Mouse (Mus musculus): ENCODE results near the gene Clec18a. TPM values are rescaled to one million over a fixed set of nuclear protein-coding genes. Genes with fewer than 3 reads are reported as not detected.

Clec18a gene
- polyA plus RNA-seq, 1 experiment from 2014 or later, result not detected

DNA sequence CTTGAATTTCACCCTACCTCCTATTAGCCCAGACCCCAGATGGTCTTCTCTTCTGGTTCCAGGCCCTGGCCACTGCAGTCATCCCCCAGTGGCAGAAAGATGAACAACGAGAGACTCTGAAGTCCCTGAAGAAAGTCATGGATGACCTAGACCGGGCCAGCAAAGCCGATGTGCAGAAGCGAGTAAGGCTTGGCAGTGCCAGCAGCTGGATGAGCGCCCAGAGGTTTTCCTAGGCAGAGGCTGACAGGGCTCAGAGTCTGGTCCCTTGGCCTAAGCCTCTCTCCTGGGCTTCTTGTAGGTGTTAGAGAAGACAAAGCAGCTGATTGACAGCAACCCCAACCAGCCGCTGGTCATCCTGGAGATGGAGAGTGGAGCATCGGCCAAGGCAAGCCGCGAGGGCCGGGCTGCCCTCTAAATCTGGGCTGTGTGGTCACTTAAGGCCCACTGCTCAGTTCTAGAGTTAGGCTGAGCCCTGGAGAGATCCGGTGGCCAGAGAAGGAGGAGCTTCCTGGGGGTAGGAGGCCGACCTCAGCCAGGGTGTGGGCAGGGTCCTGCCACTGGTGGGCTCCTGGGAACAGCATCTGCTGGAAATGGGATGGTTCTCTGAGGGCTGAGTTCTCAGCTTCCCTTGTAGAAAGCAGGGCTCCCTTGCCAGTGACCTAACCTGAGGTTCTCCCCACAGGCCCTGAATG is 38.3 kb downstream of the Clec18a start:
- Histone ChIP-seq H3K27ac (no peak overlapping the region), H3K9me3 (no peaks in the 10 kb centered on the region), H3K27me3 (ENCODE audit: insufficient read depth, poor library complexity, severe bottlenecking) (no peaks in the 10 kb centered on the region), H3K4me1 (peaks cover 25% of the 10 kb centered on the region), H3K4me3 (no peak overlapping the region; the same call in 1 of the 2 replicates), H3K36me3 (peaks cover 78% of the 10 kb centered on the region)
- DNase-seq (ENCODE audit: low spot score), result no peak
- 89% methylated on average over 12 of the region's 12 CpGs for WGBS

DNA sequence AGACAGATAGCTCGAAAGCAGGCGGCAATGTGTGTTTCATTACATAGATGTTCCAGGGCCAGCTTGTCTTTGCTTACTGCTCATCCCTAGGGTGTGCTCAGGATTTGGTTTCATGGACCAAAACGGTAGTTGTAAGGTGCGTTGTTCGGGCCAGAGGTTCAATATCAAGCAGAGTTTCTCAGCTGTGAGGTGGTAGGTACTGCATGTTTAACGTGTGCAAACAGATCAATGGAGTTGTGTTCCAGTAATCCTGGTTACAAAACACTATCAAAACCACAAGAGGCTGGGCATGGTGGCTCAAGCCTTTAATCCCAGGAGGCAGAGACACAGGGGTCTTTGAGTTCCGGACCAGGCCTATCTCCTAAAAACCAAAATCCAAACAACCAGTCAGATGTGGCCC is 43.1 kb downstream of the Clec18a start:
- H3K4me1 ChIP-seq, result no peaks in the 10 kb centered on the region
- no peaks in the 10 kb centered on the region for H3K9me3 ChIP-seq
- H3K27me3 ChIP-seq (ENCODE audit: insufficient read depth, poor library complexity, severe bottlenecking), result no peaks in the 10 kb centered on the region
- no peak for DNase-seq (ENCODE audit: low spot score)
- H3K36me3 ChIP-seq, result peaks cover 99% of the 10 kb centered on the region
- H3K4me3 ChIP-seq, result no peak overlapping the region
- WGBS, result 93% methylated on average over 7 of the region's 7 CpGs
- no peak overlapping the region for H3K27ac ChIP-seq

DNA sequence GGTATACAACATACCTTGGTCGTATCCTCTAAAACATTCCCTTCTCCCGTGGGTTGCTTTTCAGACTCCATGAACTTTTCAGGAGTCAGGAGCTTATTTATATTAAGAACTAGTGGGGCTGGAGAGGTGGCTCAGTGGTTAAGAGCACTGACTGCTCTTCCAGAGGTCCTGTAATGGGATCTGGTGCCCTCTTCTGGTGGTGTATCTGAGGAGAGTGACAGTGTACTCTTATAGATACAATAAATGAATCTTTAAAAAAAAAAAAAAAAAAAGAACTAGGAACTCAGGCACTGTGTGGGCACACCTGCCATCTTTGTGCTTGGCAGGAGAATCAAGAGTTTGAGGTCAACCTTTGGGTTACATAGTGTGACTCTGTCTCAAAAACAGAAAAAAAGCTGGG is 43.5 kb downstream of the Clec18a start:
- DNase-seq (ENCODE audit: low spot score), result no peak
- H3K27ac ChIP-seq, result no peak overlapping the region
- H3K9me3 ChIP-seq, result no peaks in the 10 kb centered on the region
- no peaks in the 10 kb centered on the region for H3K4me1 ChIP-seq
- no peak overlapping the region for H3K4me3 ChIP-seq
- 90% methylated on average over 2 of the region's 2 CpGs for WGBS
- H3K36me3 ChIP-seq, result peaks cover 99% of the 10 kb centered on the region
- no peaks in the 10 kb centered on the region for H3K27me3 ChIP-seq (ENCODE audit: insufficient read depth, poor library complexity, severe bottlenecking)

GRCm38 (mm10) chr8:111044003-111044734 is 48.1 kb downstream of the Clec18a start:
- no peak for DNase-seq (ENCODE audit: low spot score)
- Histone ChIP-seq H3K27me3 (ENCODE audit: insufficient read depth, poor library complexity, severe bottlenecking) (no peaks in the 10 kb centered on the region), H3K4me1 (no peaks in the 10 kb centered on the region), H3K27ac (no peak overlapping the region), H3K9me3 (no peaks in the 10 kb centered on the region), H3K36me3 (peaks cover 99% of the 10 kb centered on the region), H3K4me3 (no peak overlapping the region)
- WGBS, result 42% methylated on average over 2 of the region's 2 CpGs

GRCm38 (mm10) chr8:111042546-111042945 is 49.7 kb downstream of the Clec18a start:
- no peaks in the 10 kb centered on the region for H3K9me3 ChIP-seq
- WGBS, result 94% methylated on average over 19 of the region's 19 CpGs
- H3K36me3 ChIP-seq, result peaks cover 99% of the 10 kb centered on the region
- no peaks in the 10 kb centered on the region for H3K4me1 ChIP-seq
- no peaks in the 10 kb centered on the region for H3K27me3 ChIP-seq (ENCODE audit: insufficient read depth, poor library complexity, severe bottlenecking)
- H3K4me3 ChIP-seq, result no peak overlapping the region
- H3K27ac ChIP-seq, result no peak overlapping the region
- DNase-seq (ENCODE audit: low spot score), result no peak

DNA sequence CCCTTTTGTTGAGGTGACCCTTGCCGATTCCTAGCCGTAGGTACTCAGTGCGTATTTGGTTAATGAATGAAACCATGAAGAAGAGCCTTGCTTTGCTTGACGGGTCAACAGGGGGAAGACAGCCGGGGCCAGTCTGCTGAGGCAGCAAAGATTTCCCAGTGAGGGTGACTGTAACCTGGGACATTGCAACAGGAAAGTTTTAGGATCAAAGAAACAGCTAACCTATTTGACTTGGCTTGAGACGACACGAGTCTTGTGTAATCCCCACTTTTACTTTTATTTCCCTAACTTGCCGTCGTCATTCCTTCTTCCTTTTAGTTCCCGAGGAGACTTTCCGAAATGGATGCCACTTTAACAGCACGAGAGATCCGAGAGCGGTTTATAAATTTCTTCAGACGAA is 55.6 kb downstream of the Clec18a start:
- Histone ChIP-seq H3K9me3 (no peaks in the 10 kb centered on the region), H3K36me3 (peaks cover 51% of the 10 kb centered on the region), H3K27me3 (ENCODE audit: insufficient read depth, poor library complexity, severe bottlenecking) (peaks cover 5% of the 10 kb centered on the region; the same call in 1 of the 2 replicates), H3K4me1 (peaks cover 13% of the 10 kb centered on the region), H3K4me3 (no peak overlapping the region), H3K27ac (no peak overlapping the region)
- no peak for DNase-seq (ENCODE audit: low spot score)
- WGBS, result 92% methylated on average over 15 of the region's 15 CpGs

DNA sequence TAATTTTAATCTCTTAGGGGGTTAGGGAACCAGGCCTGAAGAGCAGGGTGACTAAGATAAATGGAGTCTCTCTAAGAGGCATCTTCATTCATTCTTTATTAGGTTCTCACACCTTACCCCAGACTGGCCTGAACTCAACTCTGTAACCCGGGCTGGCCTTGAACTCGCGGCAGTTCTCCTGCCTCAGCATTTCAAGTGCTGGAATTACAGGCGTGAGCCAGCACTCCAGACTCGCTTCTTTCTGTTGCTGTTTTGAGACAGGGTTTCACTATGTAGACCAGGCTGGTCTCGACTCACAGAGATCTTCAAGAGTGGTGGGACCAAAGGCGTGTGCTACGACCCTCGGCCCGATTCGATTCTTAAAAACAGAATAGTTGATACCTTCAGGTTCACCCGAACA is 58.0 kb downstream of the Clec18a start:
- Histone ChIP-seq H3K27me3 (ENCODE audit: insufficient read depth, poor library complexity, severe bottlenecking) (peaks cover 8% of the 10 kb centered on the region; the same call in 1 of the 2 replicates), H3K27ac (peak overlapping the region; percentile 95), H3K4me1 (peaks cover 13% of the 10 kb centered on the region), H3K36me3 (peaks cover 28% of the 10 kb centered on the region), H3K9me3 (no peaks in the 10 kb centered on the region), H3K4me3 (peak overlapping the region; percentile 83)
- WGBS, result 21% methylated on average over 12 of the region's 12 CpGs
- DNase-seq (ENCODE audit: low spot score), result no peak

DNA sequence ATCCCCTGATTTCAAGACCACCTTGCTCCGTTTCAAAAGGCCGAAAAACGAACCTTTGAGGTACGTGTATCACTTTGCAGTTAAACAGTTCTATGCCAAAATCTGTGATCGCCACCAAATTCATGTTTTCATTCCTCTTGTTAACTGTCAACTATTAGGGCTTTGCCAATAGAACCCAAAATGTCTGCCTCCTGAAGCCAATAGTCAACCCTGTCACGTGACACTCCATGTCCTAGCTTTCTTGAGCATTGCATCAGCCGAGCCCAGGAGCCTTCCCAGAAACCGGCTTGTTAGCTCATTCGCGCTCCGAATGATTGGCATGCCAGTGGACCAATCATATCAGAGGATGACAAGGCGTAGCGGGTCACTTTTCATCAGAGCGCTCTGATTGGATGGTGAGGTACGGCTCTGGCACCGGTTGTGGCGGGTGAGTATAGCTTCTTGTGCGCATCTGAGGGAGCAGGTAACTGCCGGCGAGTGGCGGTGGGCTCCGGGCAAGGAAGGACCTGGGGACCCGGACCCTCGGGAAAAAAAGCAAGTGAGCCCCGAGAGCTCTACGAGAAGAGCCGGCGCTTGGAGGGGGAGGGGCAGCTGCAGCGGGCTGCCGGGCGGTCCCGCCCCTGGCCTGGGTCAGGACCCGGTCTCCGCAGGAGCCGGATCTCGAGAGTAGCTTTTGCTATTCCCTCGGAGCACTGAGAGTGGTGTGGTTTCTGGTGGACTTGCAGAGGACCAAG is 58.6 kb downstream of the Clec18a start:
- WGBS, result 6% methylated on average over 37 of the region's 37 CpGs
- H3K4me1 ChIP-seq, result peaks cover 13% of the 10 kb centered on the region

GRCm38 (mm10) chr8:111032916-111033315 is 59.3 kb downstream of the Clec18a start, which contains the start of gene Aars:
TSS of gene Aars (plus strand) at chr8:111033144.
- peak within 1 kb of the TSS; percentile 83 for H3K4me3 ChIP-seq
- H3K27ac ChIP-seq, result peak within 1 kb of the TSS; percentile 95
- peaks cover 17% of the 10 kb centered on the region for H3K4me1 ChIP-seq
- no peaks in the 10 kb centered on the region for H3K9me3 ChIP-seq
- peaks cover 15% of the 10 kb centered on the region for H3K36me3 ChIP-seq
- no peak for DNase-seq (ENCODE audit: low spot score)
- WGBS, result 95% methylated on average over 7 of the region's 7 CpGs
- peaks cover 8% of the 10 kb centered on the region; the same call in 1 of the 2 replicates for H3K27me3 ChIP-seq (ENCODE audit: insufficient read depth, poor library complexity, severe bottlenecking)

More for the DNA sequence above, 58.6 kb downstream of the Clec18a start:
- Histone ChIP-seq H3K27me3 (ENCODE audit: insufficient read depth, poor library complexity, severe bottlenecking) (peaks cover 8% of the 10 kb centered on the region; the same call in 1 of the 2 replicates), H3K4me3 (peak overlapping the region; percentile 83), H3K9me3 (no peaks in the 10 kb centered on the region), H3K36me3 (peaks cover 22% of the 10 kb centered on the region), H3K27ac (peak overlapping the region; percentile 95)
- DNase-seq (ENCODE audit: low spot score), result peak; percentile 100

GRCm38 (mm10) chr8:111031572-111031971 is 60.7 kb downstream of the Clec18a start, which contains the start of gene Ddx19b:
TSS of gene Ddx19b (minus strand) at chr8:111031751.
- Histone ChIP-seq H3K27me3 (ENCODE audit: insufficient read depth, poor library complexity, severe bottlenecking) (peaks cover 8% of the 10 kb centered on the region; the same call in 1 of the 2 replicates), H3K4me1 (peaks cover 22% of the 10 kb centered on the region), H3K9me3 (no peaks in the 10 kb centered on the region), H3K27ac (no peak within 1 kb of the TSS), H3K4me3 (no peak within 1 kb of the TSS), H3K36me3 (0 out of 2 replicates have a peak, but pooled peaks cover 4% of the 10 kb centered on the region)
- WGBS, result 95% methylated on average over 19 of the region's 19 CpGs
- no peak for DNase-seq (ENCODE audit: low spot score)

- Histone ChIP-seq H3K4me3 (no peak overlapping the region), H3K36me3 (no peaks in the 10 kb centered on the region), H3K27me3 (ENCODE audit: insufficient read depth, poor library complexity, severe bottlenecking) (peaks cover 8% of the 10 kb centered on the region; the same call in 1 of the 2 replicates), H3K4me1 (peaks cover 15% of the 10 kb centered on the region), H3K27ac (no peak overlapping the region), H3K9me3 (no peaks in the 10 kb centered on the region)
- DNase-seq (ENCODE audit: low spot score), result no peak
- WGBS, result 78% methylated on average over 6 of the region's 6 CpGs
These were observed 62.2 kb downstream of the Clec18a start for GRCm38 (mm10) chr8:111030045-111030444.

- Histone ChIP-seq H3K4me1 (peaks cover 11% of the 10 kb centered on the region; the same call in 1 of the 2 replicates), H3K36me3 (no peaks in the 10 kb centered on the region), H3K4me3 (no peak overlapping the region), H3K27ac (no peak overlapping the region), H3K9me3 (no peaks in the 10 kb centered on the region), H3K27me3 (ENCODE audit: insufficient read depth, poor library complexity, severe bottlenecking) (peaks cover 8% of the 10 kb centered on the region; the same call in 1 of the 2 replicates)
- WGBS, result 40% methylated on average over 4 of the region's 4 CpGs
- no peak for DNase-seq (ENCODE audit: low spot score)
These were observed 62.6 kb downstream of the Clec18a start for GRCm38 (mm10) chr8:111029589-111029988.

Data from heart, embryonic 10.5 days (tissue).